Mouse (Mus musculus): ENCODE results near the gene Invs. TPM values are rescaled to one million over a fixed set of nuclear protein-coding genes. Genes with fewer than 3 reads are reported as not detected.

Invs gene
- polyA plus RNA-seq, 3 experiments from 2014 or later: 6.0 to 12.4 (median 9.7) TPM

GRCm38 (mm10) chr4:48470977-48471376 is 191.4 kb downstream of the Invs start:
- no peak for ATAC-seq

GRCm38 (mm10) chr4:48472052-48472791 is 192.7 kb downstream of the Invs start:
- ATAC-seq: no peak

- peak; percentile 91 for ATAC-seq
Observed at GRCm38 (mm10) chr4:48472792-48473650, 193.5 kb downstream of the Invs start, which contains the start of gene Tex10. TSS of gene Tex10 (minus strand) at chr4:48473459.

GRCm38 (mm10) chr4:48473651-48474011 is 194.1 kb downstream of the Invs start:
- ATAC-seq: peak; percentile 55

GRCm38 (mm10) chr4:48481287-48481686 is 201.7 kb downstream of the Invs start:
- ATAC-seq: no peak

Other genes with a start within 250 kb of the Invs start
- gene Nr4a3, start 234.6 kb upstream of the Invs start, polyA plus RNA-seq (2017; shearing (Covaris generic)): 1 to 10 TPM; 1.9 to 3.6 (median 2.7) TPM
- gene Stx17, start 154.8 kb upstream of the Invs start, polyA plus RNA-seq (2017; shearing (Covaris generic)): 10 to 100 TPM in 1 of 3 experiments, 1 to 10 TPM in 2; 9.4 to 15.4 (median 9.5) TPM
- 10 to 100 TPM; 48.4 to 84.8 (median 60.7) TPM for gene Erp44, start 202 bp upstream of the Invs start, polyA plus RNA-seq (2017; shearing (Covaris generic))
- 10 to 100 TPM; 57.6 to 68.0 (median 64.3) TPM for gene Tex10, start 193.7 kb downstream of the Invs start, polyA plus RNA-seq (2017; shearing (Covaris generic))

All from inflammation-experienced regulatory T-cells, adult 6 months (primary cell).